Mouse (Mus musculus): ENCODE results near the gene Gmppb.
A peak's percentile ranks its signal among the peaks of the same experiment; 100 is the strongest.
"Not testable (repeated sequence)": the region's sequence is repeated elsewhere in the genome, so short reads cannot be mapped to it uniquely, and the experiment has no call there.

Gmppb gene

GRCm38 (mm10) chr9:108049016-108049455 lies at the start of gene Gmppb:
Gene Gmppb, plus strand, starts transcription at chr9:108049242.
- peak; percentile 97 for DNase-seq (ENCODE audit: extremely low read depth, insufficient read length, low spot score)

DNA sequence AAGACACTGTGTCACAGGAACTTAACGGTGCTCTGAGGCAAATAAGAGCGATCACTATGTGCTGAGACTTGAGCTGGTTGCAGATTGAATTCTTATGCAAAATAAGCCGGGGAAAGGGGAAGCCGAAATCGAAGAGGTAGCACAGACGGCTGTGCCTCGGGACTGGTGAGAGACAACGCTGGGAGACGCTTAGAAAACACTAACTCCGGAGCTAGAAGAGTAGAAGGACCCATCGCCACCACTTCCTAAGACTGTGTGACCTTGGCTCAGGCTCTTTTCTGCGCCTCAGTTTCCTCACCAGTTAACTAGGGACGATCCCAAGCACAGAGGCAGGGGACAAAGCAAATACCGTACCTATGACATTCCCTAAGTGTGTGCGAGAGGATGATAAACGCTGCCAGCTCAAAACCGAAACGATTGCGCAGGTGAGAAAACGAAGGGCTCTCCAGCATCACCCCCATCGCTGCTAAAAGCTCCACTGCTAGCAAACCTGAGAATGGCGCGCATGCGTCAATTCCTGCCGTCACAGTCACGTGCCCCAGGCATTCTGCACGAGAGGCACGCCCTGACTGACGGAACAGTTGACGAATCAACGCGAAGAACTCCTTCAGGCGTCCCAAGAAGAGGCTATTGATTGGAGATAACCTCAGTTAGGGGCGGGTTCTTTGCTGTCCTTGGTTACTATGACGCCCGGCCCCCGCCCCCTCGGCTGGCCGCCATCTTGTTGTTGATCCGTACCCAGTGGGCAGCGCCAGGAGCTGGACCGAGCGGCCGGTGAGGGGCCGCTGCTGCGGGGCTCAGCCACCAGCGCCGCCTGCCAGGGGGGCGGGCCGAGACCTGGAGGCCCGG lies 46.9 kb upstream of the Gmppb start, which contains the start of gene Ip6k1:
TSS of gene Ip6k1 (plus strand) at position 580 of the 849 bp plus-strand sequence.
- DNase-seq (ENCODE audit: extremely low read depth, insufficient read length, low spot score) = peak; percentile 96

GRCm38 (mm10) chr9:108002778-108003530 lies 46.1 kb upstream of the Gmppb start:
- no peak for DNase-seq (ENCODE audit: extremely low read depth, insufficient read length, low spot score)

DNA sequence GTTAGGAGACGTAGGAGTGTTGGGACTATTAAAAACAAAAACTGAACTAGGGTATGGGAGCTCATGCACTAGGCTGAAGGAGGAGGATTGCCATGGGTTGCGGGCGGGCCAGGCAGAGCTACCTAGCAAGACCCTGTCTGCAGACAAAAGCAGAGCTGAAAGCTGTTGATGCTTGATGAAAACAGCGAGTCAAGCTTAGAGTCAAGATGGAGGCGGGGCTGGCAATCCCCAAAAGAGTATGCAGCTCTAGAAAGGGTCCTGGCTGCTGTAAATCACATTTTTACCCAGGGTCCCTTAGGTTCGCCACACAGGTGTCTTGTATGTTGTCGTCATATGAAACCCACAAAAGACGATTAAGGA lies 45.5 kb upstream of the Gmppb start:
- DNase-seq (ENCODE audit: extremely low read depth, insufficient read length, low spot score) = no peak

- DNase-seq (ENCODE audit: extremely low read depth, insufficient read length, low spot score) = no peak
Observed at GRCm38 (mm10) chr9:108008041-108008440, 41.0 kb upstream of the Gmppb start.

DNA sequence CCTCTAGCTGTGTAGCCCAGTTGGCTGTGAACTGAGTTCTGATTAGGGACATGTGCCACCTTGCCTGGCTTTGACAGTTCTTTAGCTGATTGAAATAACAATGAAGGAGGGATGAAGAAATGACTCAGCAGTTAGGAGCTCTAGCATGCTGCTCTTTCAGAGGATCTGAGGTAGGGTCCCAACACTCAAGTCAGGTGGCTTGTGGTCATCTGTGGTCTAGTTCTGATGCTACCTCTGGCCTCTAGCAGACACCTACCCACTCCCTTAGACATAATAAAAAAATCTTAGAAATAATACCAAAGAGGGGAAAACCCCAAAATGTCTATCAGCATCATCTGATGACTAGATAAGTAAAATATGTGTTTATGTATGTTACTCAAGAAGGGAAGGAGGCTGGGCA lies 38.7 kb upstream of the Gmppb start:
- DNase-seq (ENCODE audit: extremely low read depth, insufficient read length, low spot score) = peak; percentile 18

GRCm38 (mm10) chr9:108013577-108013976 lies 35.5 kb upstream of the Gmppb start:
- not testable (repeated sequence) for DNase-seq (ENCODE audit: extremely low read depth, insufficient read length, low spot score)

- DNase-seq (ENCODE audit: extremely low read depth, insufficient read length, low spot score) = no peak
Observed at GRCm38 (mm10) chr9:108017127-108017526, 31.9 kb upstream of the Gmppb start.

- DNase-seq (ENCODE audit: extremely low read depth, insufficient read length, low spot score) = no peak
Observed at GRCm38 (mm10) chr9:108020741-108021140, 28.3 kb upstream of the Gmppb start.

- DNase-seq (ENCODE audit: extremely low read depth, insufficient read length, low spot score) = no peak
Observed at GRCm38 (mm10) chr9:108023216-108023615, 25.8 kb upstream of the Gmppb start.

DNA sequence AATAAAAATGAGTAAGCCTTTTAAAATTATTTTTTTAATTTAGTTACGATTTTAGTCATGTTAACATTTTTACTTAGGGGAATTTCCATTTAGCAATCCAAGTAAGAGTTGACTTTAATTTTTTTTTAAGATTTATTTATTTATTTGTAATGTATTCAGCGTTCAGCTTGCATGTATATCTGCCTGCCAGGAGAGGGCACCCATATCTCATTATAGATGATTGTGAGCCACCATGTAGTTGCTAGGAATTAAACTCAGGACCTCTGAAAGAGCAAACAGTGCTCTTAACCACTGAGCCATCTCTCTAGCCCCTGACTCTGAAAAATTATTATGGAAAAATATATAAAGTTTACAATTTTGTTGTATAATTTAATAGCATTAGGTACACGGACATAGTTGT lies 22.5 kb upstream of the Gmppb start:
- no peak for DNase-seq (ENCODE audit: extremely low read depth, insufficient read length, low spot score)

- no peak for DNase-seq (ENCODE audit: extremely low read depth, insufficient read length, low spot score)
Observed at GRCm38 (mm10) chr9:108027867-108028266, 21.2 kb upstream of the Gmppb start.

DNA sequence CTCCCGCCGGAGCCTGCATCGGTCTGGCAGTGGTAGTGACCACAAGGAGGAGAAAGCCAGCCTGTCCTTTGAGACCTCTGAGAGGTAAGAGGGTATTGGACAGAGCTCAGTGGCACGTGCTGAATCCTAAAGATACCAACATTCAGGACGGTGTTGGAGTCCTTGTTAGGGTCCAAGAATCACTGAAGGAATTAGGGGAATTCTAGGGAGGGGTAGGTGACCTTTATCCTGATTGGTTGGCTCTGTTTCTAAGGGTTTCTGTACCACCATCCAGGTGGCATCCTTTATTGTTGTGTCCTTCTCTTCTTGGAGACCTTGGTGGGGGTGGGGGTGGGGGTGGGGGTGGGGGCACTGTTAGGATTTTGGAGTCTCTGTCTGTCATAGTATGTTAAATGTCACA lies 16.9 kb upstream of the Gmppb start:
- no peak for DNase-seq (ENCODE audit: extremely low read depth, insufficient read length, low spot score)

DNA sequence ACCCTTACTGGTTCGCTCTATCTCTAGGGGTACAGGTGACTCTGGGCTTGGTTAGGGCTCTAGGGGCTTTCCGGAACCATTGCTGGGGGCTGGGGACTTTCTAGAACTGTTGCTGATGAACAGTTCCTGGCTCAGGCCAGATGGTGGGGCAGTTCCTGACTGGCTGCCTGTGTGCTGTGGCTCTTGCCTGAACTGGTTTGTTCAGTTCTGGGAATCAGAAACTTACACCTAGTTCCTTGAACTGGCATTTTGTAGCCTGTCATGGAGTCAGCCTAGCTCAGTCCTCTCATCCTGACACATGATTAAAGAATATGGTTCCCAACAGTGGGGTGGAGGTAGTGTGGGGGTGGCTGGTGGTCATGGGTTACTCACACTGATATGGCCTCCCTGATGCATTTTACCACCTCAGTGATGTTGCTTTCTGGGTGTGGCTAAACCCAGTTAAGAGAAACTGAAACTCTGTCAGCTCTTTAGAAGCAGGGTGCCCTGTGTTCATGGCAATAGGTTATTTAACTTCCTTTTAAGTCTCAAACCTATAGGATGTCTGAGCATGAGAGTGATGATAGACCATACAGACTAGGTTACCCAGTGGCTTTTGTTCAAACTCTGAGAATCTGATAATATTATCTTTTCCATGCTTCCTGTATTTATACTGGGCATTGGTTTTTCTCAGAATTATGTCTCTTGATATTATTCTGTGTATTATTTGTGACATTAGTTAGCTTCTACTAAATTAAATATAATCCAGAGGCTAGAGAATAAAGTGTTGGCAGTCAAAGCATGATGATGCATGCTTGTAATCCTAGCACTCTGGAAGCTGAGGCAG lies 13.5 kb upstream of the Gmppb start:
- DNase-seq (ENCODE audit: extremely low read depth, insufficient read length, low spot score) = no peak

DNA sequence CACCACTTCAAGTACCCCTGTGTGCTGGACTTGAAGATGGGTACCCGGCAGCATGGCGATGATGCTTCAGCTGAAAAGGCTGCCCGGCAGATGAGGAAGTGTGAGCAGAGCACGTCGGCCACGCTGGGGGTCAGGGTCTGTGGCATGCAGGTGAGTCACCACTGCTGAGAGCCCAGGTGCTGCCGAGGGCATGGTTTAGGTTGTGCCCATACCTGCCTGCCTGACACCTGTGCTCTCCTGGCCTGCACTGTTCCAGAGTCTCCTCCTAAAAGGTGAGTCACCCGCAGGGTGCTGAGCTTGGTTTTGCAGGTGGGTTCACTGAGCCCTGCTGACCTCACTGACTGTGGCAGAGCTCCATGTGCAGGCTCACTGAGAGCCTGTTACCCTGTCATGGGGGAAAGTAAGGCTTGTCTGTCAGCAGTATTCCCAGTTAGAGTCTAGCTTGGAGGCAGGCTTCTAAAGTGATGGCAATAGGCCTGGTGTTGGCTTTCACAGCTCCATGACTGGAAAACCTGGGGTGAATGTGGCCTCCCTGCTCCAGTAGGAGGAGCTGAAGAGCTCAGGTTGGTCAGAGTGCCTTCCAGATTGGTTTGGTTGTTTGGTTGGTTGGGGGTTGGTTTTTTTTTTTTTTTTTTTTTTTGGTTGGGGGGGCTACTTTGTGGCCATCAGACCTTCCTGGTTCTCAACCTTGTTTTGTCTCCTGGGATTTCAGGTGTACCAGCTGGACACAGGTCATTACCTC lies 4.1 kb upstream of the Gmppb start:
- no peak for DNase-seq (ENCODE audit: extremely low read depth, insufficient read length, low spot score)

DNA sequence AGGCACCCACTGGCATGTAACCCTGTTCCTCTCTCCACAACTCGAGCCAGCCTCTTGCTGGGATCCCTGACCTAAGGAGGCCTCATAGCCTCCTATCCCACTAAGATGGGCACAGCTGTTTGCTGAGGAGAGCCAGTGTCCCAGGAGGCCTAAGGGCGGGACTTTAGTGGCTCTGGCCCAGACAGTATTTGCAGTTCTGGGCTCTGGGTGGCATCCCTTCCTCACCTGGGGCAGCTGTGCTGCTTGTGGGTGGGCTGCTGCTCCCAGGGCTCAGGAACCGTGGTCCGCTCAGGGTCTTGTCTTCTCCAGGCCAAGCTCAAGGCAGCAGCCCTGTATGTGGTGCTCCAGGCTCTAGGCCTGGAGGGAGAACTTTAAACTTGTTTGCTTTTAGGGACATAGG lies 2.5 kb upstream of the Gmppb start:
- no peak for DNase-seq (ENCODE audit: extremely low read depth, insufficient read length, low spot score)

GRCm38 (mm10) chr9:108047601-108048565 lies 1.2 kb upstream of the Gmppb start:
- DNase-seq (ENCODE audit: extremely low read depth, insufficient read length, low spot score) = no peak

- no peak for DNase-seq (ENCODE audit: extremely low read depth, insufficient read length, low spot score)
Observed at GRCm38 (mm10) chr9:108048566-108048955, 481 bp upstream of the Gmppb start.

GRCm38 (mm10) chr9:108049561-108050251 lies 664 bp downstream of the Gmppb start:
- DNase-seq (ENCODE audit: extremely low read depth, insufficient read length, low spot score) = no peak

All from 3134 (cell line).